Comparison of ENCODE assay signal across 8 mouse cellular contexts in the genomic region with DNA sequence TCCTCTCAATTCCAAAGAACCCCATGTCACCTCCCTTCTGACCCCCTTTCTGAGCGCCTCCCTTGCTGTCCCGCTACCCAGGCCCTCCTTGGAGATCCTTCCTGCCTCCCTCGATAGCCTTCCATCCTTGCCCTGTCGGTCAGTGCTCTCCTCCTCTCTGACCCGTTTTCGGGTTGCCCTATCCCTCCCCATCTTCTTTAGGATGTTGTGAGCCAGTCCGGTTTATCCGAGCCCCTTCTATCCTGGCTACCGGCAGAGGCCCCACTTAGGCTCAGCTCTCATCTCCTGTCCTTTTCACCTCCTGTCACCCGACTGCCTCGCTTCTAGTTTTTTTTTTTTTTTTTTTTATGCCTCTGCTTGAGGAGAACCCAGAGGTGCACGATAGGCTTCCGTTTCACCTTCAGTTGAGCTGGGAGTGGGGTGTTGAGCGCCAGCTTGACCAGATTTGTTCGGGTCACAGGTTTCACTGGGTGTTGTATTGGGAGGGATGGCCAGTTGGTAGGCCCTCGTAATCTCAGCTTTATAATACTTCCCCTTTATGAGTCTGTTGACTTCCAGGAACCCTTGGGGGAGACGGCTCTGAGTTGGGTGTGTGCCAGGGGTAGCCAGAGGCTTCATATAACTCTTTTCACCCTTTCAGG. TPM values are rescaled to one million over a fixed set of nuclear protein-coding genes. Genes with fewer than 3 reads are reported as not detected.
DNase-seq lines count a peak whose midpoint lies in the region; ATAC-seq lines count a peak whose summit lies in the region.

No protein-coding gene starts in this region.

- H3K4me2 ChIP-seq in heart, embryonic 16.5 days (ENCODE audit: low read depth, low read length) = peak overlapping the region; percentile 70

- 4% methylated on average over 17 of the region's 17 CpGs for WGBS in heart, embryonic 16.5 days
- 10% methylated on average over 17 of the region's 17 CpGs for WGBS in midbrain, embryonic 10.5 days

- H3K9ac ChIP-seq in heart, embryonic 16.5 days (ENCODE audit: low read length) = peak overlapping the region; percentile 92

- peak; percentile 30 for ATAC-seq in heart, embryonic 16.5 days (replicated peaks; ENCODE audit: extremely low read depth, insufficient read depth, low FRiP score)

- H3K9me3 ChIP-seq in heart, embryonic 16.5 days (replicated peaks; ENCODE audit: control insufficient read depth, low read length) = no peaks in the 10 kb centered on the region
- no peaks in the 10 kb centered on the region for H3K9me3 ChIP-seq in midbrain, embryonic 10.5 days (replicated peaks)

- H3K4me3 ChIP-seq in heart, embryonic 16.5 days (ENCODE audit: low read length) = peak overlapping the region; percentile 77
- peak overlapping the region; percentile 92 for H3K4me3 ChIP-seq in midbrain, embryonic 10.5 days

- H3K36me3 ChIP-seq in heart, embryonic 16.5 days (ENCODE audit: control insufficient read depth, insufficient read depth) = no peaks in the 10 kb centered on the region
- H3K36me3 ChIP-seq in midbrain, embryonic 10.5 days = no peaks in the 10 kb centered on the region

- 0 out of 2 replicates have a peak, but pooled peaks cover 2% of the 10 kb centered on the region for H3K27me3 ChIP-seq in heart, embryonic 16.5 days (ENCODE audit: control insufficient read depth, insufficient read depth, low read length)
- H3K27me3 ChIP-seq in midbrain, embryonic 10.5 days (ENCODE audit: low read depth, poor library complexity, severe bottlenecking) = peaks cover 8% of the 10 kb centered on the region

- DNase-seq in thymus, postnatal 25 days = peak; percentile 55
- DNase-seq in thymus, postnatal 10 days (ENCODE audit: low spot score in 2 of 2) = no peak
- DNase-seq in c-Kit-positive CD71-negative TER-119-negative erythroid progenitor cells, embryonic 14.5 days (ENCODE audit: low read depth) = peak; percentile 41
- peak; percentile 57 to 71 for DNase-seq in kidney, postnatal 4 days
- DNase-seq in midbrain, embryonic 10.5 days (ENCODE audit: low spot score) = no peak
- no peak for DNase-seq in embryo, embryonic 9.5 days (ENCODE audit: extremely low spot score)
- no peak for DNase-seq in left cerebral cortex, adult 11 months (ENCODE audit: low spot score)

- H3K27ac ChIP-seq in heart, embryonic 16.5 days (ENCODE audit: low read length) = peak overlapping the region; percentile 83
- peak overlapping the region; percentile 90 for H3K27ac ChIP-seq in midbrain, embryonic 10.5 days (replicated peaks)

- peaks cover 3% of the 10 kb centered on the region for H3K4me1 ChIP-seq in heart, embryonic 16.5 days (ENCODE audit: control insufficient read depth, insufficient read depth, low read length)
- peaks cover 29% of the 10 kb centered on the region for H3K4me1 ChIP-seq in midbrain, embryonic 10.5 days

RNA-seq across cellular contexts. Expression of gene Ppard, which starts 0.7 kb away (rescaled TPM):
- polyA plus RNA-seq in heart, embryonic 16.5 days (2015; fragmentation: Nextera tagmentation; extraction: Ambion mirVana) = 1.2 and 1.8 TPM in 2 replicates
- polyA plus RNA-seq in midbrain, embryonic 10.5 days (2016; fragmentation: Nextera tagmentation; extraction: Ambion mirVana) = 1.5 and 1.7 TPM in 2 replicates

RNA-seq across cellular contexts. Expression of gene Def6, which starts 25.6 kb away (rescaled TPM):
- polyA plus RNA-seq in heart, embryonic 16.5 days (2015; fragmentation: Nextera tagmentation; extraction: Ambion mirVana) = 7.9 and 20.5 TPM in 2 replicates
- 3.1 TPM in 2 replicates for polyA plus RNA-seq in midbrain, embryonic 10.5 days (2016; fragmentation: Nextera tagmentation; extraction: Ambion mirVana)

RNA-seq across cellular contexts. Expression of gene Zfp523, which starts 56.3 kb away (rescaled TPM):
- 20.5 and 22.2 TPM in 2 replicates for polyA plus RNA-seq in heart, embryonic 16.5 days (2015; fragmentation: Nextera tagmentation; extraction: Ambion mirVana)
- polyA plus RNA-seq in midbrain, embryonic 10.5 days (2016; fragmentation: Nextera tagmentation; extraction: Ambion mirVana) = 32.4 and 38.0 TPM in 2 replicates

Comparison
In these comparisons a context has a peak if more than half of its experiments do, and no peak if none do; other contexts are left out.
1. DNase-seq: peak in thymus, postnatal 25 days (single experiment), c-Kit-positive CD71-negative TER-119-negative erythroid progenitor cells, embryonic 14.5 days (single experiment) and kidney, postnatal 4 days (2 of 2); none in thymus, postnatal 10 days (0 of 2), midbrain, embryonic 10.5 days (single experiment), embryo, embryonic 9.5 days (single experiment) and left cerebral cortex, adult 11 months (single experiment).